Mouse (Mus musculus): ENCODE results near the gene Aatk. TPM values are rescaled to one million over a fixed set of nuclear protein-coding genes. Genes with fewer than 3 reads are reported as not detected.

Gene Aatk
- 1.7 and 2.0 TPM in 2 replicates for polyA plus RNA-seq (2015; fragmentation: Nextera tagmentation; extraction: Ambion mirVana)

DNA sequence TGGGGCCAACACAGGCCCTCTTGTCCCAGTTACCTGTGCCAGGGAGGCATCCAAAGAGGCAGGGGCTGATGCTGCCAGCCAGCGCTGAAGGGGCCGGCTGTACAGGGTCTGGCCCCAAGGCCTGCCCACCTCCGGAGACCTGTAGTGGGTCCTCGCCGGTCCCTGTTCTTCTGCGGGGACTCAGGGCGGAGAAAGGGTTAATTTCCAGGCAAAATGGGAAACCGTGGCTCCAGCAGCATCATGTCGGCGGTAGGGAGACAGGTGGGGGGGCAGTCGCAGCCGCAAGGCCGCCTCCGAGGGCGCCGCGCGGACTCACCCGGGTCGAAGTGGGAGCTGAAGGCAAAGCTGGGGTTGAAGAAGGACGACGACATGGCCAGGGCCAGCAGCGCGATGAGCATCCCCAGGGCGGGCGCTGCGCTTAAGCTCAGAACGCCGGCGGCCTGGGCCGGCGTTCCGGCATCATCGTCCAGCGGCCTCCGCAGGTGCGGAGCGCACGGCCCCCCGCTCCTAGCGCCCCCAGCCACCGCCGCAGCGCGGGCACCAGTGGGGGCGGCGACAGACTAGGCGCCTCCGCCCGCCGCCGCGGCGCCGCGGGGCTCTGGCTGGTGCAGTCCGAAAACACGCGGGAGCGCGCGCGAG, at the start of gene Aatk:
Gene Aatk, minus strand, starts transcription at position 615 of the 639 bp plus-strand sequence.
- H3K4me1 ChIP-seq (ENCODE audit: insufficient read depth, low read length): peaks cover 39% of the 10 kb centered on the region
- no peaks in the 10 kb centered on the region for H3K36me3 ChIP-seq (ENCODE audit: insufficient read depth, low read length)
- no peaks in the 10 kb centered on the region for H3K9me3 ChIP-seq (ENCODE audit: low read length)
- peak within 1 kb of the TSS; percentile 94 for H3K4me2 ChIP-seq (replicated peaks; ENCODE audit: low read depth, low read length)
- peak within 1 kb of the TSS; percentile 58 for H3K4me3 ChIP-seq (ENCODE audit: low read length)
- ATAC-seq (ENCODE audit: low FRiP score, low TSS enrichment): no peak; the same call in 1 of the 2 replicates
- H3K27me3 ChIP-seq (ENCODE audit: insufficient read depth, low read length): peaks cover 23% of the 10 kb centered on the region
- H3K27ac ChIP-seq (ENCODE audit: low read length): peak within 1 kb of the TSS; percentile 35; the same call in 1 of the 2 replicates
- H3K9ac ChIP-seq (replicated peaks; ENCODE audit: low read length): peak within 1 kb of the TSS; percentile 71
- WGBS: 1% methylated on average over 40 of the region's 63 CpGs

- Histone ChIP-seq H3K4me2 (replicated peaks; ENCODE audit: low read depth, low read length) (no peak overlapping the region), H3K27me3 (ENCODE audit: insufficient read depth, low read length) (no peaks in the 10 kb centered on the region), H3K9me3 (ENCODE audit: low read length) (no peaks in the 10 kb centered on the region), H3K4me3 (ENCODE audit: low read length) (no peak overlapping the region), H3K27ac (ENCODE audit: low read length) (no peak overlapping the region), H3K4me1 (ENCODE audit: insufficient read depth, low read length) (peaks cover 8% of the 10 kb centered on the region), H3K9ac (replicated peaks; ENCODE audit: low read length) (no peak overlapping the region), H3K36me3 (ENCODE audit: insufficient read depth, low read length) (peaks cover 28% of the 10 kb centered on the region; the same call in 1 of the 2 replicates)
- WGBS: 81% methylated on average over 23 of the region's 23 CpGs
- 0 out of 2 replicates have a peak, but pooled peaks have one; percentile 16 for ATAC-seq (ENCODE audit: low FRiP score, low TSS enrichment)
Measured at GRCm38 (mm10) chr11:120092817-120093591, 46.0 kb upstream of the Aatk start.

- no peak overlapping the region for H3K9ac ChIP-seq (replicated peaks; ENCODE audit: low read length)
Measured at GRCm38 (mm10) chr11:120090661-120091060, 43.7 kb upstream of the Aatk start.

DNA sequence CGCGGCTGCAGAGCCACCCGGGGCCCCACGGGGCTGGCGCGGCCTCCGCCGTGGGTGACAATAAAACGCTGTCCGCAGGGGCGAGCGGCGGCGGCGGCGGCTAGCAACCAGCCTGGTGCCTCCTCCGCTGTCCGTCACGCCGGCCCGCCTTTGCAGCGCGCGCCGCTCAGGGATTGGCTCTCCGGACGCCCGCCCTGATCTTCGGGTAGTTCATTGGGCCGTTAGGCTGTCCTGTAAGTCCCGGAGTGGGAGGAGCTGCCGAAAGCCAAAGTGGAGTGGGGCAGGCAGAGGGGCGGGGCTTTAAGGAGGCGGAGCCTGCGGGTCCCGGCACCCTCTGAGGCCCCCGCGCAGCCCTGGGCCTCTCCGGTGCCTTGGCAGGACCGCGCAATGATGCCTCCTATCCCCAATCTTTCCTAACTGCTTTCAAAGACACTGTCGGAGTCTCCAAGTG, 39.8 kb upstream of the Aatk start, which contains the start of gene Cep131:
Gene Cep131, minus strand, starts transcription at position 126 of the 451 bp plus-strand sequence.
- no peaks in the 10 kb centered on the region for H3K9me3 ChIP-seq (ENCODE audit: low read length)
- peak within 1 kb of the TSS; percentile 90 for H3K4me2 ChIP-seq (replicated peaks; ENCODE audit: low read depth, low read length)
- peak within 1 kb of the TSS; percentile 69 for H3K4me3 ChIP-seq (ENCODE audit: low read length)
- peak within 1 kb of the TSS; percentile 56 for H3K27ac ChIP-seq (ENCODE audit: low read length)
- under 1% methylated on average over 42 of the region's 42 CpGs for WGBS
- no peaks in the 10 kb centered on the region for H3K27me3 ChIP-seq (ENCODE audit: insufficient read depth, low read length)
- peaks cover 13% of the 10 kb centered on the region; the same call in 1 of the 2 replicates for H3K36me3 ChIP-seq (ENCODE audit: insufficient read depth, low read length)
- H3K4me1 ChIP-seq (ENCODE audit: insufficient read depth, low read length): peaks cover 12% of the 10 kb centered on the region
- peak; percentile 99 for ATAC-seq (ENCODE audit: low FRiP score, low TSS enrichment)
- H3K9ac ChIP-seq (replicated peaks; ENCODE audit: low read length): peak within 1 kb of the TSS; percentile 81

More at GRCm38 (mm10) chr11:120090661-120091060, 43.7 kb upstream of the Aatk start:
- Histone ChIP-seq H3K4me1 (ENCODE audit: insufficient read depth, low read length) (peaks cover 5% of the 10 kb centered on the region), H3K27ac (ENCODE audit: low read length) (no peak overlapping the region), H3K4me2 (replicated peaks; ENCODE audit: low read depth, low read length) (no peak overlapping the region), H3K36me3 (ENCODE audit: insufficient read depth, low read length) (peaks cover 28% of the 10 kb centered on the region; the same call in 1 of the 2 replicates), H3K27me3 (ENCODE audit: insufficient read depth, low read length) (no peaks in the 10 kb centered on the region), H3K9me3 (ENCODE audit: low read length) (no peaks in the 10 kb centered on the region), H3K4me3 (ENCODE audit: low read length) (no peak overlapping the region)
- WGBS: 85% methylated on average over 4 of the region's 4 CpGs
- no peak for ATAC-seq (ENCODE audit: low FRiP score, low TSS enrichment)

DNA sequence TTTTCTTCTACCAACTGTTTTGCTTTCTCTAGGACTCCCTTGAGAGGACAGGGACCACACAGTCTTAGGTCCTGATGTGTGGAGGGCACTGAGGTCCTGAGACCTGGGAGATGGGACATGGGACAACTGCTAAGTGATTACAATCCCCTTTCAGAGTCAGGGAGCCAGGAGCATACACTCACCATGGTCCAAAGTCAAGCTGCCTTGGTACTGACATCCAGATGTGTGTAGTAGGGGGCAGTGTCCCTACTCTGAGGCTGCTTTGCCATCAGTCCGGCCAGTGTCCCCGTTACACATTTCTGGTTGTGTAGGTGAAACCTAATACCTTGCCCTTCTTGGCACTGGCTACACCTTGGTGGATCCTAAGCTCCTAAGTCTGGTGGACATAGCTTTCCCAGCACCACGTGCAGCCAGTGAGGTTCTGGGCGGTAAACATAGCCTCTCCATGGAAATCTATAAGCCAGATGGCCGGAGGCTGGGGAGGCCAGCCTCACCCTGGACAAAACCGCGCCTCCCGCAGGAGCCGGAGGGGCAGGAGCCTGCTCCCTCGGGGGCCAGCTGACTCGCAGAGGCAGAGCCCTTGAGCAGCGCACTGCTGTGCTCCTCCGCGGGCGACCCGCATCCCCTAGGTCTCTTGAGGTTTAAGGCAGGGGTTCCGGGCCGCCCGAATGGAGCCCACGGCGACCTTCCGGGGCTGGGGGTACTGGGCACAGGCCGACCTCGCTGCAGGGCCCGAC, 39.1 kb upstream of the Aatk start:
- H3K27me3 ChIP-seq (ENCODE audit: insufficient read depth, low read length): no peaks in the 10 kb centered on the region
- 0 out of 2 replicates have a peak, but pooled peaks cover 10% of the 10 kb centered on the region for H3K36me3 ChIP-seq (ENCODE audit: insufficient read depth, low read length)
- under 1% methylated on average over 25 of the region's 25 CpGs for WGBS
- peak overlapping the region; percentile 69 for H3K4me3 ChIP-seq (ENCODE audit: low read length)
- ATAC-seq (ENCODE audit: low FRiP score, low TSS enrichment): peak; percentile 11
- H3K4me1 ChIP-seq (ENCODE audit: insufficient read depth, low read length): peaks cover 12% of the 10 kb centered on the region
- no peaks in the 10 kb centered on the region for H3K9me3 ChIP-seq (ENCODE audit: low read length)
- H3K9ac ChIP-seq (replicated peaks; ENCODE audit: low read length): peak overlapping the region; percentile 81
- peak overlapping the region; percentile 45 for H3K27ac ChIP-seq (ENCODE audit: low read length)
- H3K4me2 ChIP-seq (replicated peaks; ENCODE audit: low read depth, low read length): peak overlapping the region; percentile 90

DNA sequence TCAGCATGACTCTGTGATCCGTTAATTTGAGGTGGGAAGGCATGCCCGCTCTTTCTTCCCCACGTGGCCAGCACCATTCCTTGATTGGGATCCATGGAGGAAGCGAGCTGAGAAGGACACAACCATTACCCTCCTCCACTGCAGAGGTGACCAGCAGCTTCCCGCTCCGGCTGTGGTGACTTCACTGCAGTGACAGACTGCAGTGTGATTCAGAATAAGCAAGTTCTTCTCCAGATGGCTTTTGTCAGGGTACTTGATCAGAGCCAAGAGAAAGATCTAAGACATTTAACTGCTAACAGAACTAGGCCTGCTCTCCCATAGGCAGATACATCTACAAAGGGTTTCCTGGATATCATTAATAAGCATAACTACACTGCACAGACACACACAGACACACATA, 33.3 kb upstream of the Aatk start:
- no peaks in the 10 kb centered on the region for H3K9me3 ChIP-seq (ENCODE audit: low read length)
- WGBS: 80% methylated on average over 6 of the region's 6 CpGs
- H3K4me1 ChIP-seq (ENCODE audit: insufficient read depth, low read length): peaks cover 3% of the 10 kb centered on the region
- H3K4me3 ChIP-seq (ENCODE audit: low read length): no peak overlapping the region
- ATAC-seq (ENCODE audit: low FRiP score, low TSS enrichment): no peak
- H3K4me2 ChIP-seq (replicated peaks; ENCODE audit: low read depth, low read length): no peak overlapping the region
- H3K9ac ChIP-seq (replicated peaks; ENCODE audit: low read length): no peak overlapping the region
- no peak overlapping the region for H3K27ac ChIP-seq (ENCODE audit: low read length)
- H3K36me3 ChIP-seq (ENCODE audit: insufficient read depth, low read length): peaks cover 40% of the 10 kb centered on the region
- H3K27me3 ChIP-seq (ENCODE audit: insufficient read depth, low read length): no peaks in the 10 kb centered on the region

- Histone ChIP-seq H3K9me3 (ENCODE audit: low read length) (no peaks in the 10 kb centered on the region), H3K4me3 (ENCODE audit: low read length) (no peak overlapping the region), H3K4me1 (ENCODE audit: insufficient read depth, low read length) (no peaks in the 10 kb centered on the region), H3K27ac (ENCODE audit: low read length) (no peak overlapping the region), H3K9ac (replicated peaks; ENCODE audit: low read length) (no peak overlapping the region), H3K36me3 (ENCODE audit: insufficient read depth, low read length) (peaks cover 47% of the 10 kb centered on the region), H3K4me2 (replicated peaks; ENCODE audit: low read depth, low read length) (no peak overlapping the region), H3K27me3 (ENCODE audit: insufficient read depth, low read length) (no peaks in the 10 kb centered on the region)
- WGBS: 76% methylated on average over 3 of the region's 3 CpGs
- no peak for ATAC-seq (ENCODE audit: low FRiP score, low TSS enrichment)
Measured at GRCm38 (mm10) chr11:120076191-120076590, 29.2 kb upstream of the Aatk start.

DNA sequence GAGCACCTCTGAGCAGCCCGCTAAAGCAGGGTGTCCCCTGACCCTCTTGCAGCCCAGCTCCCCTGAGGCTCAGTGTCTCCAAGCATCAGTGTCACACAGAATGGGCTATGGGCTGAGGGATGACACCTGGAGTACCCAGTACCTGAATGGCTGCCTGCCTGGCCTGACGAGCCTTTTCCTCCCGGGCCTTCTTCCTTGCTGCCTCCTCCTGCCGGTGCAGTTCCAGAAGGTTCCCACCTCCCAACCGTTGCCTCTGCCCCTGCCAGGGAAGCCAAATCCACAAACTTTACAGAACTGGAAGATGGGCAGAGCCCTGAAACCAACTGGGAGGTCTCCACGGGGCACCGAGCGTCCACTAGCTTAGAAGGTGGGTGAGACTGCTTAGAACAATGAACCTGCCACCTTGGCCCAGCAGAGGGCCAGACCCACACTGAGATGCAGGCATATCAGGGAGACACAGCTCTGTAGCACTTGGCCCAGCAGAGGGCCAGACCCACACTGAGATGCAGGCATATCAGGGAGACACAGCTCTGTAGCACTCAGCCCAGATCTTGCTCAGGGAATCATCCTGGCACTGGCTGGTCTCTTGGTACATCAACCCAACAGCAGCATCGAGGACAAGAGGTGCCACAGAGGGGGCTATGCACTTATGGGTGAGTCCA, 26.1 kb upstream of the Aatk start:
- H3K36me3 ChIP-seq (ENCODE audit: insufficient read depth, low read length): peaks cover 39% of the 10 kb centered on the region
- 89% methylated on average over 9 of the region's 9 CpGs for WGBS

DNA sequence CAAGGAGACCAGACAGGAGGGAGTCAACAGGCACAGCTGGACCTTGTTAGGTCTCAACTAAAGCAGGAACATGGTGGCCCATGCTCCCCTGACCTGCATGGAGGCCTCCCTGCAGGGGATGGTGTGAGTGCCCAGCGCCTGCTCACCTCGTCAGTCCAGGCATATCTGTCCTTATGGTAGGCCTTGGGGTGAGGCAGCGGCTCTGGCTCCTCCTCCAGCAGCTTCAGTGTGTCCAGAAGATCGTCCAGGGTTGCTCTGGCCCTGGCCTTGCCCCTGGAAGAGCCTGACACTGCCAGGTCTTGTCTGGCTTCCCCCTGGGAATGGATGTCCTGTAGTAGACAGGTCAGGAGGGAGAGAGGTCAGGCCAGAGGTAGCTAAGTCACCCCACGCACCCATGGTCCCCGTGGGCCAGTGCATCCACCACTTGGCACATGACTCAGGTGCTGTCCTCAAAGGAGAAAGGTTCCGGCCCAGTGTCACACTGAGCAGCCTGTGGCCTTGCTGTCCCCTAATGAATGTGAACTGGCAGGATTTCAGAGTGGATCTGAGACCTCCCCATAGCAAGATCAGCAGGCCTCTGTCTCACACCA, 24.9 kb upstream of the Aatk start:
- H3K4me2 ChIP-seq (replicated peaks; ENCODE audit: low read depth, low read length): no peak overlapping the region
- H3K4me1 ChIP-seq (ENCODE audit: insufficient read depth, low read length): no peaks in the 10 kb centered on the region
- WGBS: 80% methylated on average over 7 of the region's 7 CpGs
- no peak overlapping the region for H3K4me3 ChIP-seq (ENCODE audit: low read length)
- H3K9me3 ChIP-seq (ENCODE audit: low read length): no peaks in the 10 kb centered on the region
- no peak overlapping the region for H3K27ac ChIP-seq (ENCODE audit: low read length)
- no peaks in the 10 kb centered on the region for H3K27me3 ChIP-seq (ENCODE audit: insufficient read depth, low read length)
- no peak for ATAC-seq (ENCODE audit: low FRiP score, low TSS enrichment)
- peaks cover 35% of the 10 kb centered on the region for H3K36me3 ChIP-seq (ENCODE audit: insufficient read depth, low read length)
- H3K9ac ChIP-seq (replicated peaks; ENCODE audit: low read length): no peak overlapping the region; the same call in 1 of the 2 replicates

More for the DNA sequence above, 26.1 kb upstream of the Aatk start:
- no peaks in the 10 kb centered on the region for H3K27me3 ChIP-seq (ENCODE audit: insufficient read depth, low read length)
- no peak for ATAC-seq (ENCODE audit: low FRiP score, low TSS enrichment)
- no peak overlapping the region for H3K4me3 ChIP-seq (ENCODE audit: low read length)
- no peak overlapping the region for H3K27ac ChIP-seq (ENCODE audit: low read length)
- no peaks in the 10 kb centered on the region for H3K9me3 ChIP-seq (ENCODE audit: low read length)
- no peak overlapping the region for H3K9ac ChIP-seq (replicated peaks; ENCODE audit: low read length)
- H3K4me1 ChIP-seq (ENCODE audit: insufficient read depth, low read length): no peaks in the 10 kb centered on the region
- H3K4me2 ChIP-seq (replicated peaks; ENCODE audit: low read depth, low read length): no peak overlapping the region
